Mouse (Mus musculus): ENCODE measurements around the gene Syf2. TPM values are rescaled to one million over a fixed set of nuclear protein-coding genes. Genes with fewer than 3 reads are reported as not detected.

Syf2 gene
- total RNA-seq, 2 experiments from 2014 or later = 73.1 to 74.6 TPM

- peak; percentile 31 for DNase-seq
Measured at GRCm38 (mm10) chr4:134975261-134975928, 44.7 kb downstream of the Syf2 start.

- no peak for DNase-seq
Measured at GRCm38 (mm10) chr4:134975929-134976308, 45.2 kb downstream of the Syf2 start.

- no peak for DNase-seq
Measured at GRCm38 (mm10) chr4:134978930-134979329, 48.2 kb downstream of the Syf2 start.

GRCm38 (mm10) chr4:134981959-134982431 is 51.3 kb downstream of the Syf2 start:
- no peak for DNase-seq

- DNase-seq = no peak
Measured at GRCm38 (mm10) chr4:134983136-134983535, 52.4 kb downstream of the Syf2 start.

DNA sequence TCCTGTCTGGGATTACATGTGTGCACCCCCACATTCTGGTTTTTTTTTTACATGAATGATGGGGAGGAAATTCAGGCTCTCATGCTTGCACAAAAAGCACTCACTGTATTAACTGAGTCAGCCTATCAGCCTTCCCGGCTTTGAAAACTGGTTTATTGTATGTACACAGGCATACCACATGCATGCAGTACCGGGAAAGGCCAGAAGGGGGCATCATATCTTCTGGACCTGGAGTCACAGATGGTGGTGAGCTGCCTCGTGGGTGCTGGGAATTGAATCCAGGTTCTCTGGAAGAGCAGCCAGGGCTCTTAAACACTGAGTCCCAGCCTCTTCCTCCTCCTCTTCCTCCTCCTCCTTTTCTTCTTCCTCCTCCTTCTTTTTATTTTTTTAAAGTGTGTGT is 53.9 kb downstream of the Syf2 start:
- no peak for DNase-seq

DNA sequence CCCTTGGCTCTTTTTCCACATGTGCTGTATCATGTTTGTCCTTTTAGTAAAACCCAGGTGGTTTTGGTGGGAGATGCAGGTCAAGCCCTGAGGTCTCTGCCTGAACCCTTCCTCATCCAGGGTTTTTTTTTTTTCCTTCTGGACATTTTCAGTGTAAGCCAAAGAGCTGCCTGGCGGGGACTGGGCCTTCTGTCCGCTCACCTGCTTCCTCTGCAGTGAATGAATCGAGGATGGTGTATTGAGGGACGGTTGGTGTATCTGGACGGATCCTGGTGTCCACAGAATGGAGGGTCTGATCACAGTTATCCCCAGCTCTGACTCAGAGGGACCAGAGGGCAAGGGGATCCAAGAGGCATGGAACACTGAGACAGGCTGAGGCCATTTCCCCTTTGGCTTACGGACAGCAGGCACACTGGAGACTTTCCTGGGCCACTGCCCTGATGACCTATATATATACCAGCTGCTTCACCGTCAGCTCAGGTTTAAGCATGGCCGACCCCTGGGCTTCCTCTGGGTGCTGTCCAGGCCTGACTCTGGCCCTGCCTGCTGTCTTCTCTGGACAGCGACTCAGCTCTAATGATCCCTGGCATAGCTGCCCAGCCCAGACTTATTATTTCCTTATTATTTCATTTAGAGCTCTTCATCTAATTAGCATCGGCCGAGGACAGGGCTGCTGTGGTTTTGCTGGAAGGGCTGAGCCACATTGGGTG is 55.1 kb downstream of the Syf2 start:
- no peak for DNase-seq

- peak; percentile 11 for DNase-seq
Measured at GRCm38 (mm10) chr4:134986336-134986635, 55.6 kb downstream of the Syf2 start.

- no peak for DNase-seq
Measured at GRCm38 (mm10) chr4:134986963-134987362, 56.3 kb downstream of the Syf2 start.

Other genes with a start within 250 kb of the Syf2 start
- gene Man1c1, start 226.6 kb upstream of the Syf2 start, total RNA-seq (2021) = 10 to 100 TPM; 21.3 TPM
- 10 to 100 TPM; 37.3 to 48.9 TPM for gene Ldlrap1, start 162.9 kb upstream of the Syf2 start, total RNA-seq (2021)
- 10 to 100 TPM; 33.3 to 34.5 TPM for gene Maco1, start 77.6 kb upstream of the Syf2 start, total RNA-seq (2021)
- 1 to 10 TPM; 2.5 to 7.2 TPM for gene Rhd, start 66.4 kb upstream of the Syf2 start, total RNA-seq (2021)
- gene Tmem50a, start 15.9 kb upstream of the Syf2 start, total RNA-seq (2021) = 100 to 1,000 TPM; 169 to 183 TPM
- 100 to 1,000 TPM; 250 to 386 TPM for gene Rsrp1, start 7.3 kb upstream of the Syf2 start, total RNA-seq (2021)
- 1 to 10 TPM; 2.9 to 3.2 TPM for gene Runx3, start 189.8 kb downstream of the Syf2 start, total RNA-seq (2021)